Mouse (Mus musculus) kidney, embryonic 14.5 days (tissue): Measurements from ENCODE around the gene Scfd1. TPM values are rescaled to one million over a fixed set of nuclear protein-coding genes. Genes with fewer than 3 reads are reported as not detected.

Source experiments
- ATAC-seq: fragments of 200-750 bp; cut with Nextera tagmentation; 2 replicates; pipeline ENCODE4 v1.8.0; 2017; ENCODE audit warnings: moderate number of reproducible peaks, mild to moderate bottlenecking, moderate TSS enrichment, moderate library complexity; ENCODE audit not compliant: low FRiP score, low TSS enrichment
- H3K27ac ChIP-seq: fragments of 300-500 bp; sonication (generic); 2 replicates; pipeline ENCODE4 v1.5.1; 2014; ENCODE audit warnings: low read depth, mild to moderate bottlenecking, low read length, moderate library complexity, mixed read lengths
- H3K27me3 ChIP-seq: fragments of 300-500 bp; sonication (generic); 2 replicates; pipeline ENCODE4 v1.6.1; 2014; ENCODE audit warnings: mild to moderate bottlenecking, low read length; ENCODE audit not compliant: control insufficient read depth, insufficient read depth
- H3K36me3 ChIP-seq: fragments of 300-500 bp; sonication (generic); 2 replicates; pipeline ENCODE4 v1.6.1; 2014; ENCODE audit warnings: low read length, mixed read lengths; ENCODE audit not compliant: control insufficient read depth, insufficient read depth
- H3K4me1 ChIP-seq: fragments of 300-500 bp; sonication (generic); 2 replicates; pipeline ENCODE4 v1.6.1; 2014; ENCODE audit warnings: low read length, mixed read lengths; ENCODE audit not compliant: control insufficient read depth, insufficient read depth
- H3K4me2 ChIP-seq: fragments of 300-500 bp; sonication (generic); replicated peaks from 2 replicates; pipeline ENCODE4 v1.6.1; 2014; ENCODE audit warnings: low read depth, mild to moderate bottlenecking, low read length
- H3K4me3 ChIP-seq: fragments of 300-500 bp; sonication (generic); 2 replicates; pipeline ENCODE4 v1.5.1; 2014; ENCODE audit warnings: mild to moderate bottlenecking, low read length
- H3K9ac ChIP-seq: fragments of 300-500 bp; sonication (generic); 2 replicates; pipeline ENCODE4 v1.6.1; 2014; ENCODE audit warnings: low read depth, mild to moderate bottlenecking, low read length, moderate library complexity
- H3K9me3 ChIP-seq: fragments of 300-500 bp; sonication (generic); 2 replicates; pipeline ENCODE4 v1.6.1; 2016; ENCODE audit warnings: low read length; ENCODE audit not compliant: control insufficient read depth
- WGBS: fragments of 180-500 bp; shearing (Covaris S2); extraction: QIAGEN DNeasy Blood & Tissue Kit; methylation state at CpG from one replicate; pipeline ENCODE4 v1.1.7; 2014; 5-methylcytosine and 5-hydroxymethylcytosine counted together
- polyA plus RNA-seq: library from polyadenylated mRNA; unstranded; fragments of >200 nt; fragmentation: Nextera tagmentation; extraction: Ambion mirVana; gene quantifications from 2 replicates; pipeline ENCODE4 v1.2.1, GENCODE M21; 2014

The Scfd1 gene
- 86.8 and 91.9 TPM in 2 replicates for polyA plus RNA-seq

DNA sequence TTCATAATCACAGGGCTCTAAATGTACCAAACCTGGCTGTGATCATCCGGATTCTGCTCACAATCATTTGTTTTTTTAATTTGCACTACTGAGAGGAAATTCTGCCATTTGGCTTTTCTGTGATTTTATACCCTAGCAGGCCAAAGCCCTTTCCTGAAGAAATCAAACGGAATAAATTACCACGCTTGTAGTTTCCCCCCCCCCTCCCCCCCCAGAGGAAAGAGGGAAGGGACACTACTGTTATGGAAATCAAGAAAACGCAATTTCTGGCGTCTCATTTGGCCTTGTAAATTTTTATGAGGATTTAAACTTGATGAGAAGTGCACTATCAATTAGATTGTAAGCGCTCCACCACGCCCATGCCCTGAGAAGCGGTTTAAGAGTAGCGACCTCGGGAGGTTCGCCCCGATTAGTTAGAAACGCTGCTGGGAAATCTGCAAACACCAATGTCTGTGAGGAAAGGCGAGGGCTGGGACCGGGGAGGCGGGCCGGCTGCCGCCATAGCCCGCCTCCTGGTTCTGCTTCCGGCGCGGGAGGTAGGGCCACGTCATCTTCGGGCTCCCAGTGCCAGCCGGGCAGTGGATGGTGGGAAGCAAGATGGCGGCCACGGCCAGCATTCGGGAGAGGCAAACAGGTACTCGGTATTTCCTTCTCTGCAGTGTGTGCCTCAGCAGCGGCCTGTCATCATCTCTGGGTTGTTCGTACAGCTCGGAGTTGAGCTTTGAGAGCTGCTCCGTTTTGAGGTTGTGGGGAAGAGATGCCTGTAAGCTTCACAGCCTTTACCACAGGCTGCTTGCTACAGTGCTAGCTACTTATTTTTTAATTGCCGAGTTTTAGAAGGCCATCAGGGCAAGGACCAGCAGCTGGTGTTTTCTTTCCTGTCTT, at the start of gene Scfd1:
TSS of gene Scfd1 (plus strand) at position 508 of the 885 bp plus-strand sequence.
- peak; percentile 100 for ATAC-seq
- no peaks in the 10 kb centered on the region for H3K9me3 ChIP-seq
- peak within 1 kb of the TSS; percentile 73 for H3K4me3 ChIP-seq
- peak within 1 kb of the TSS; percentile 79 for H3K9ac ChIP-seq
- H3K36me3 ChIP-seq: peaks cover 24% of the 10 kb centered on the region
- WGBS: under 1% methylated on average over 34 of the region's 34 CpGs
- H3K4me1 ChIP-seq: no peaks in the 10 kb centered on the region
- H3K4me2 ChIP-seq: peak within 1 kb of the TSS; percentile 59
- H3K27ac ChIP-seq: peak within 1 kb of the TSS; percentile 57
- no peaks in the 10 kb centered on the region for H3K27me3 ChIP-seq

DNA sequence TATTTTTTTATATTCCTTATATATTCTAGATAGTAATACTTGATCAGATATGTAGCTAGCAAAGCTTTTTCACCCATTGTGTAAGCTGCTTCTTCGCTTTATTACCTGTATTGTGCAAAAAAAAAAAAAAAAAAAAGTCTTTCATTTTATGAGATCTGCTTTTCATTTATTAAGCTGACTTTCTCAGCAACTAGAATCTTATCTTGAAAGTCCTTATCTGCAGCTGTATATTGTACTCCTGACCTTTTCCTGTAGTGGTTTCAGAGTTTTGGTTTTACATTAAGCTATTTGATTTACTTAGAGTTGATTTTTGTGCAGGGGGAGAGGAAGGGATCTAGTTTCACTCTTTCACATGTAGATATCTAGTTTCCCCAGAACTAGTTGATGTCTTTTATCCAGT, 40.3 kb upstream of the Scfd1 start:
- WGBS: 100% methylated on average over 1 of the region's 1 CpGs
- no peak for ATAC-seq

DNA sequence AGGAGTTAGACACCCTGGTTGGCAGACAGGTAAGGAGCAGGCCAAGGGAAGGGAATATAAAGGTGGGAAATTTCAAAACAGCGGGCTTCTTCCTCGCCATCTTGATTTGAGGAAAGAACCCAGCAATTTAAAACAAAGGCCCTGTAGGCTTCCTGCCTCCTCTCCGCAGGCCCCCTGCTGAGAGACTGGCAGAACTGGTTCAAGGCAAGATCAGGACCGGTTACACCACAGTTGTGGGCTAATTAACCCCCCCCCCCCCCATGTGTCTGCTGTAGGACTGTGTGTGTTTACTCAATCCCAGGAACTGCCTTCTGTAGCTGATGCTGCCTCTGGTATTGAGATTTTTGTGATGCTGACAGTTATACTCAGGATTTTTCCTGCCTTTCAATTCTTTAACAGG, 31.2 kb upstream of the Scfd1 start:
- no peaks in the 10 kb centered on the region for H3K36me3 ChIP-seq
- WGBS: 52% methylated on average over 4 of the region's 4 CpGs
- H3K9me3 ChIP-seq: no peaks in the 10 kb centered on the region
- no peak overlapping the region for H3K4me2 ChIP-seq
- H3K4me1 ChIP-seq: peaks cover 8% of the 10 kb centered on the region
- H3K9ac ChIP-seq: no peak overlapping the region
- ATAC-seq: no peak
- H3K4me3 ChIP-seq: no peak overlapping the region
- no peaks in the 10 kb centered on the region for H3K27me3 ChIP-seq
- H3K27ac ChIP-seq: no peak overlapping the region

More for the DNA sequence above, 40.3 kb upstream of the Scfd1 start:
- Histone ChIP-seq H3K27me3 (no peaks in the 10 kb centered on the region), H3K4me1 (no peaks in the 10 kb centered on the region), H3K27ac (no peak overlapping the region), H3K9me3 (no peaks in the 10 kb centered on the region), H3K9ac (no peak overlapping the region), H3K4me3 (no peak overlapping the region), H3K4me2 (no peak overlapping the region), H3K36me3 (no peaks in the 10 kb centered on the region)

DNA sequence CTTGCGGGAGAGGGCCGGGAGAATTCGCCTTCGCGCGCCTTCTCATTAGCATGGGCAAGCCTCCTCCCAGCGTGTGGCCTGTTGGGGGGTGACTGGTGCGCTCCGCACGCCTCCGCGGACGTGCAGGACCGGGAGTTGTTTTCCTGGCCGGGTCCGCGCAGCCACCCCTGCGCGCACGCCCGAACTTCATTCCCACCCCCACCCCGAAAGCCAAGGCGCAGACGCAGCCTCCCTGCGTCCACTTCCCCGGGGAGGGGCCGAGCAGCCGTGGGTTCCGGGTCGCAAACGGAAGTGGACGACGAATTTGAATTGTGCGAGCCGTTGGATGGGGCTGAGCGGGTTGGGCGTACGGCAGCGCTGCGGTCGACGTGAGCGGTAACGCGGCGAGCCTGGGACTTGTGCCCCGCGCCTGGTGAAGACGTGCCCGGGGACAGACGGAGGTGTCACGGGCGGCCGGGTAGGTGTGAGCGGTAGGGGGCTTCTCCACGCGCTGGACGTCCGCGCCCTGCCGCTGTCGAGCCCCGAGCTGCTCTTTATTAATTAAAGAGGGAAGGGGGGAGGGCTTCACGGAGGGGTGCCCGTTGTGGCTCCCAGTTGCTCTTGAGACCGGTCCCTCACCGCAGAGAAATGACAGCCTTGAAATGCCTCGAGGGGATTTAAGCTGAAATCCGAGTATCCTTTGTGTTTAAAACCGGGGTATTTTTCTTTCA, 29.2 kb upstream of the Scfd1 start, which contains the start of gene G2e3:
TSS of gene G2e3 (plus strand) at position 74 of the 710 bp plus-strand sequence.
- peak; percentile 98 for ATAC-seq

DNA sequence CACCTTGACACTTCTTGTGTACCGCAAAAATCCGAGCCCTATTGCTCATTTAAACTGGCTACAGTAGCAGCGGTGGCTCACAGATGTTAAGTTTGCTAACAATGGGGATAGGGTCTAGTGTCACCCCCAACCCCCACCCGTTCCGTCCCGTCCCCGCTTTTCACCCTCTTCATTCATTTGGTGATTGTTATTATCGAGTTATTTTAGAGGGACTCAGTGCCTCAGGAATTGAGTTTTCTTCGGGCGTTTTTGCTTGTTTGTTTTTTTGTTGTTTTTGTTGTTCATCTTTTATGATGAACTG, 28.7 kb upstream of the Scfd1 start:
- peak; percentile 18 for ATAC-seq
- H3K4me3 ChIP-seq: peak overlapping the region; percentile 61
- no peaks in the 10 kb centered on the region for H3K9me3 ChIP-seq
- peaks cover 8% of the 10 kb centered on the region for H3K4me1 ChIP-seq
- H3K9ac ChIP-seq: peak overlapping the region; percentile 82
- H3K27me3 ChIP-seq: no peaks in the 10 kb centered on the region
- 1% methylated on average over 10 of the region's 10 CpGs for WGBS
- H3K36me3 ChIP-seq: peaks cover 15% of the 10 kb centered on the region
- H3K27ac ChIP-seq: peak overlapping the region; percentile 93
- peak overlapping the region; percentile 44 for H3K4me2 ChIP-seq

More for the DNA sequence above, 29.2 kb upstream of the Scfd1 start, which contains the start of gene G2e3:
- peak within 1 kb of the TSS; percentile 61 for H3K4me3 ChIP-seq
- H3K4me1 ChIP-seq: peaks cover 8% of the 10 kb centered on the region
- peak within 1 kb of the TSS; percentile 82 for H3K9ac ChIP-seq
- peaks cover 10% of the 10 kb centered on the region for H3K36me3 ChIP-seq
- peak within 1 kb of the TSS; percentile 44 for H3K4me2 ChIP-seq
- WGBS: under 1% methylated on average over 70 of the region's 70 CpGs
- H3K27ac ChIP-seq: peak within 1 kb of the TSS; percentile 93
- no peaks in the 10 kb centered on the region for H3K27me3 ChIP-seq
- H3K9me3 ChIP-seq: no peaks in the 10 kb centered on the region

DNA sequence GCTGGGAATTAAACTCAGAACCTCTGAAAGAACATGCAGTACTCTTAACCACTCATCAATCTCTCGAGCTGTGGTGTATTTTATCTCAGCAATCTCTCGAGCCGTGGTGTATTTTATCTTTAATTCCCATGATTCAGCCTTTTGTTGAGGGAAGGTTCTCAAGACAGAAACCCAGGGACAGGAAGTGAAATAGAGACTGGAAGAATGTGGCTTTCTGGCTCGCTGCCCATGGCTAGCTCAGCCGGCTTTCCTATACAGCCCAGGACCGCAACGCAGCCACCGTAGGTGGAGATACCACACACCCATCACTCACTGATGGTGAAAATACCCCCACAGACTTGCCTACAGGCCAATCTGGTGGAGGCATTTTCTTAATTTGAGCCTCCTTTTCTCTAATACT, 22.0 kb upstream of the Scfd1 start:
- no peak overlapping the region for H3K4me2 ChIP-seq
- H3K36me3 ChIP-seq: peaks cover 75% of the 10 kb centered on the region
- no peak for ATAC-seq
- no peaks in the 10 kb centered on the region for H3K9me3 ChIP-seq
- 72% methylated on average over 8 of the region's 8 CpGs for WGBS
- no peak overlapping the region for H3K9ac ChIP-seq
- H3K4me1 ChIP-seq: no peaks in the 10 kb centered on the region
- H3K27me3 ChIP-seq: no peaks in the 10 kb centered on the region
- H3K4me3 ChIP-seq: no peak overlapping the region
- H3K27ac ChIP-seq: no peak overlapping the region

DNA sequence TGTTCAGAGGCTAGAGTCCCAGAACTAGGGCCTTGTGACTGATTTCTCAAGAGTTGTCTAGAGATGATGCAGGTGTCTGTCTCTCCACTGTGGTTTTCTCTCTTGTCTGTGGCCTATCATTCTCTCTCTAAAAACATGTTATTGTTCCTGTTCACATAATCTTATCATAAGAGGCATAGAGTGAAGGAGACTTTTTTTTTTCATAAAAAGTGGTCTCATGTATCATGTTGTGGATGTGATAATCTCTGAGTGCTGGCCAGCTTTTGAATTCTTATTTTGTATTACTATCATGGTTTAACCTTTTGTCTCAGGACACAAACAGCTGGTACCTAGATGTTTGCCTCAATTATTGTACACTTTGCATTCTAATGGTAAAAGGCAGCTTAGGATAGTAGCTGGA, 16.0 kb upstream of the Scfd1 start:
- no peaks in the 10 kb centered on the region for H3K9me3 ChIP-seq
- no peak overlapping the region for H3K4me3 ChIP-seq
- no peak overlapping the region for H3K9ac ChIP-seq
- no peak overlapping the region for H3K27ac ChIP-seq
- no peaks in the 10 kb centered on the region for H3K4me1 ChIP-seq
- H3K27me3 ChIP-seq: no peaks in the 10 kb centered on the region
- H3K36me3 ChIP-seq: peaks cover 81% of the 10 kb centered on the region
- no peak overlapping the region for H3K4me2 ChIP-seq
- no peak for ATAC-seq

DNA sequence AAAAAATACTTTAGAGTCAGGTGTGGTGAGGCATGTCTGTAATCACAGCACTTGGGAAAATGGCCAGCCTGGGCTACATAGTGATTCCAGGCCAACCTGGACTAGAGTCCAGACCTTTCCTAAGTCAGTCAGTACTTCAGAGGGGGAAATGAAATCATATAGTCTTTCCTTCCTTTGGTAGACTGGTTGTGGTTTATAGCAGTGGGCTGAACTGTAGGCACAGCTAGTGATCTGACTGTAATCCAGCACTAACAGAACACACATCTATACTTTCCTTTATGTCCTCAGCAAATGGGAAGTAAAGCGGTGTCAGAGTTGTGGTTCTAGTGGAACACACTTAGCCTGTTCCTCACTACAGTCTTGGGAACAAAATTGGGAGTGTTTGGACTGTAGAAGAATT, 14.4 kb upstream of the Scfd1 start:
- peaks cover 81% of the 10 kb centered on the region for H3K36me3 ChIP-seq

DNA sequence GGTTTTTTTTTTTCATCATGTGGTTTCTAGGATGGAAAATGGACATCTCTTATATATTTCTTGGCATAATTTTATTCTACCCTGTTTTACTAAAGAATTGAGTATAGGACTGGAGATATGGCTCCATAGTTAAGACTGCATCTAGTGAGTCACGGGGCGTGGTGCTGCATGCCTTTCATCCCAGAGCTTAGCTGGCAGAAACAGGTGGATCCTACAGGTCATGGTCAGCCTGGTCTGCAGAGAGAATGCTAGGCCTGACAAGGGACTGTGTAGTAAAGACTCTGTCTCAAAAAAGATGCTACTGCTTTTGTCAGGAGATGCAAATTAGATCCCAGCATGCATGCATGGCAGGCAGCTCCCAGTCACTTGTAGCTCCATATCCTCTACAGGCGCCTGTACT, 8.8 kb upstream of the Scfd1 start:
- Histone ChIP-seq H3K4me3 (no peak overlapping the region), H3K9ac (no peak overlapping the region), H3K9me3 (no peaks in the 10 kb centered on the region), H3K36me3 (peaks cover 73% of the 10 kb centered on the region), H3K4me1 (no peaks in the 10 kb centered on the region), H3K4me2 (no peak overlapping the region), H3K27me3 (no peaks in the 10 kb centered on the region), H3K27ac (no peak overlapping the region)
- 97% methylated on average over 3 of the region's 3 CpGs for WGBS
- ATAC-seq: no peak

More for the DNA sequence above, 14.4 kb upstream of the Scfd1 start:
- Histone ChIP-seq H3K9me3 (no peaks in the 10 kb centered on the region), H3K4me2 (no peak overlapping the region), H3K27ac (no peak overlapping the region), H3K4me3 (no peak overlapping the region), H3K9ac (no peak overlapping the region), H3K27me3 (no peaks in the 10 kb centered on the region), H3K4me1 (no peaks in the 10 kb centered on the region)
- 91% methylated on average over 1 of the region's 1 CpGs for WGBS
- no peak for ATAC-seq
